Mouse (Mus musculus) brown adipose tissue, adult 24 weeks (tissue): Measurements from ENCODE around the gene Odf3b. TPM values are rescaled to one million over a fixed set of nuclear protein-coding genes. Genes with fewer than 3 reads are reported as not detected.

Source experiments
- H3K27ac ChIP-seq: fragments of 200-500 bp; replicated peaks from 2 replicates; pipeline ENCODE4 v1.5.1; 2012; ENCODE audit warnings: low read depth, mild to moderate bottlenecking, low read length
- H3K4me1 ChIP-seq: fragments of 200-500 bp; 2 replicates; pipeline ENCODE4 v1.6.1; 2012; ENCODE audit warnings: low read length, mixed read lengths; ENCODE audit not compliant: control insufficient read depth, insufficient read depth, insufficient read length
- H3K4me3 ChIP-seq: fragments of 200-500 bp; 2 replicates; pipeline ENCODE4 v1.5.1; 2012; ENCODE audit warnings: low read depth, mild to moderate bottlenecking, low read length, moderate library complexity; ENCODE audit not compliant: insufficient read depth
- polyA plus RNA-seq: library from polyadenylated mRNA; stranded (reverse); fragments of >200 nt; gene quantifications from 2 replicates; pipeline ENCODE4 v1.2.4, GENCODE M21; 2012; ENCODE audit not compliant: missing spikeins, insufficient read depth, insufficient read length

Odf3b gene
- polyA plus RNA-seq, 1 experiment = not detected

GRCm38 (mm10) chr15:89334774-89335537, 44.1 kb downstream of the Odf3b start:
- Histone ChIP-seq H3K4me1 (no peaks in the 10 kb centered on the region), H3K27ac (no peak overlapping the region), H3K4me3 (no peak overlapping the region)

- Histone ChIP-seq H3K27ac (no peak within 1 kb of the TSS), H3K4me1 (no peaks in the 10 kb centered on the region), H3K4me3 (no peak within 1 kb of the TSS)
These were observed 44.8 kb downstream of the Odf3b start, which contains the start of gene Miox for GRCm38 (mm10) chr15:89334271-89334670. Miox (plus strand) TSS chr15:89334398.

Other genes with a start within 250 kb of the Odf3b start
- 6.6 and 7.5 TPM in 2 replicates for gene Mapk12, start 238.6 kb downstream of the Odf3b start, polyA plus RNA-seq
- 1.1 and 2.5 TPM in 2 replicates for gene Mapk11, start 229.7 kb downstream of the Odf3b start, polyA plus RNA-seq
- gene Plxnb2, start 198.5 kb downstream of the Odf3b start, polyA plus RNA-seq = 5.4 and 7.5 TPM in 2 replicates
- 1.8 and 2.2 TPM in 2 replicates for gene Dennd6b, start 182.8 kb downstream of the Odf3b start, polyA plus RNA-seq
- gene Ppp6r2, start 167.7 kb downstream of the Odf3b start, polyA plus RNA-seq = 23.0 and 25.7 TPM in 2 replicates
- 23.6 and 24.4 TPM in 2 replicates for gene Sbf1, start 64.0 kb downstream of the Odf3b start, polyA plus RNA-seq
- not detected in 2 replicates for gene Adm2, start 56.6 kb downstream of the Odf3b start, polyA plus RNA-seq
- gene Miox, start 44.9 kb downstream of the Odf3b start, polyA plus RNA-seq = not detected in 2 replicates
- gene Lmf2, start 23.6 kb downstream of the Odf3b start, polyA plus RNA-seq = 10.6 and 12.7 TPM in 2 replicates
- gene Ncaph2, start 23.6 kb downstream of the Odf3b start, polyA plus RNA-seq = 59.3 and 60.2 TPM in 2 replicates
- gene Sco2, start 5.4 kb downstream of the Odf3b start, polyA plus RNA-seq = 22.7 and 24.0 TPM in 2 replicates
- gene Tymp, start 2.2 kb downstream of the Odf3b start, polyA plus RNA-seq = 0.55 TPM in 1 of 2 replicates, not detected in the other
- not detected in 2 replicates for gene Klhdc7b, start 5.6 kb upstream of the Odf3b start, polyA plus RNA-seq
- not detected in 2 replicates for gene Syce3, start 31.2 kb upstream of the Odf3b start, polyA plus RNA-seq
- 440 and 455 TPM in 2 replicates for gene Cpt1b, start 46.6 kb upstream of the Odf3b start, polyA plus RNA-seq
- 1.1 and 2.4 TPM in 2 replicates for gene C730034F03Rik, start 50.3 kb upstream of the Odf3b start, polyA plus RNA-seq
- gene Gm44502, start 50.4 kb upstream of the Odf3b start, polyA plus RNA-seq = 2.1 and 11.4 TPM in 2 replicates
- 151 and 203 TPM in 2 replicates for gene Chkb, start 50.6 kb upstream of the Odf3b start, polyA plus RNA-seq
- gene Mapk8ip2, start 74.6 kb upstream of the Odf3b start, polyA plus RNA-seq = not detected in 2 replicates
- 17.2 and 24.2 TPM in 2 replicates for gene Arsa, start 98.1 kb upstream of the Odf3b start, polyA plus RNA-seq
- gene Shank3, start 120.3 kb upstream of the Odf3b start, polyA plus RNA-seq = 6.8 and 15.5 TPM in 2 replicates
- not detected in 2 replicates for gene Acr, start 189.0 kb upstream of the Odf3b start, polyA plus RNA-seq
- 2.7 and 4.4 TPM in 2 replicates for gene Rabl2, start 212.6 kb upstream of the Odf3b start, polyA plus RNA-seq